Mouse (Mus musculus) activated CD4-positive, CD25-positive, alpha-beta regulatory T cell, adult 4 months (primary cell): ENCODE measurements around the gene Celsr1. TPM values are rescaled to one million over a fixed set of nuclear protein-coding genes. Genes with fewer than 3 reads are reported as not detected.
"Not testable (repeated sequence)": the region's sequence is repeated elsewhere in the genome, so short reads cannot be mapped to it uniquely, and the experiment has no call there.

Source experiments
- ATAC-seq: one replicate; pipeline ENCODE4 v1.8.0; 2017
- polyA plus RNA-seq, 2 experiments: library from polyadenylated mRNA; unstranded; fragments of 100-300 nt; shearing (Covaris generic); gene quantifications; one replicate each; pipeline ENCODE4 v1.2.1; 2017

Celsr1 gene
- polyA plus RNA-seq, 2 experiments from 2014 or later, result 3.9 to 4.9 TPM

- ATAC-seq, result no peak
Measured at GRCm38 (mm10) chr15:86064191-86064849, 30.7 kb upstream of the Celsr1 start.

DNA sequence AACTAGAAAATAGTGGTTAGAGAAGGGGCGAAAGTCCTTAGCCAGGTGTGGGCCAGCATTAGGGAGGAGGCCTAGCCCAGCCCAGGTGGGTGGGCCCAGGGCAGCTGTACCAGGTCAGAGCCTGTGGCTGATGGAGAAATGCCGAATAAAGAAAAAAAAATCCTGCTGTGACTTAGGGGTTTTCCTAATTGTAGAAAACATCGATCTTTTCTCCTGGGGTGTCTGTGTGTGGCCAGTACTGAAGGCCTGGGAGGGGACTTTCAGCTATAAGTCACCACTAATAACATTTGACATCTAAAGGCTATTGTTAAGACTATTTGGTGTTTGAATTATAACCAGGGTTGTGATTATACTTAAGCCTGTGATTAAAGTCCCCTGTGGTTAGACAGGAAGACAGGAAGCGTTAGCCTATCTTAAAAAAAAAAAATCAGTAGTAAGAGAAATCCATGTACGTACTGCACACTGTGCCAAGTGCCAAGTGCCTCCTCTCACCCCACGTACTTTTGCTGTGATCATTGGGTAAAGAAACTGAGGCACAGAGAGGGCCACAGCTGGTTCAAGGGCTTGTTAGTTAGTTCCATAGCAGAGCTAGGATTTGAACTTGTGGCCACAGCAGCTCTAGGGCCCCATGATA lies 28.4 kb upstream of the Celsr1 start:
- ATAC-seq, result peak; percentile 53

DNA sequence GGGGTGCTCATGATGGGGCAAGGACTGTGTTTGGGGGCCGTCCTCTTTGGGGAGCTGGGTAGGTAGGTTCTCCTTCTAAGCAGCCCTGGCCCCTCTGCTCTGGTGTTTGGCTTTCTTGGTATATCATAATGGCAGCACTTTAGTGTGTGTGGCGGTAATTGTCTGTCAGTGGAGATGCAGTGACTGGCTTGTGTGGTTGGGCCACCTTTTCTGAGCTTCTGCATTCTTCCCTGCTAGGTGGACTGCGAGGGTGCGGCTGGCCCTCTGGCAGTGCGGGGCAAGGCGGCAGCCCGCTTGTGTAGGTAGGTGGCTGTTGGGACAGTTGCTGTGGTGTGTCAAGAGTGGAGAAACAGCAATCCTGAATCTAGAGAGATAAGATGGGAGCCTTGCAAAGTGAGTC lies 27.6 kb upstream of the Celsr1 start:
- ATAC-seq, result no peak

DNA sequence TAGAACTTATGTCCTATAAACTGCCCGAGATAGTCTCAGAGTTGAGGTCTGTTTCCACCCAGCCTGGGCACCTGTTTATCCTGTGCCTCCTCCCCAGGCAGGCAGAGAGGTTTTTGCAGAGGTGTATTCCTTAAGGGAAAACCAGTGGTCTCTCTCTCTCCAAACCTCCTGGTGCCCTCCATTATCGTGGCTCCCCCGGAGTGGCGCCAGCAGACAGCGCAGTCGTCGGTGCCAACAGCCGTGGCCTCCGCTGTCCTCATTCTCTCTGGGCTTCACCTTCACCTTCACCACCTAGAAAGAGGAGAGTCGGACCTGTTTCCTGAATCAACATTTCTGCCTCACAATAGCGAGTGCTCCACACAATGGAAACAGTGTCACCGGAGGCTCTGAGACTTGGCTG lies 27.0 kb upstream of the Celsr1 start:
- no peak for ATAC-seq

GRCm38 (mm10) chr15:86059835-86060380 lies 26.3 kb upstream of the Celsr1 start:
- no peak for ATAC-seq

DNA sequence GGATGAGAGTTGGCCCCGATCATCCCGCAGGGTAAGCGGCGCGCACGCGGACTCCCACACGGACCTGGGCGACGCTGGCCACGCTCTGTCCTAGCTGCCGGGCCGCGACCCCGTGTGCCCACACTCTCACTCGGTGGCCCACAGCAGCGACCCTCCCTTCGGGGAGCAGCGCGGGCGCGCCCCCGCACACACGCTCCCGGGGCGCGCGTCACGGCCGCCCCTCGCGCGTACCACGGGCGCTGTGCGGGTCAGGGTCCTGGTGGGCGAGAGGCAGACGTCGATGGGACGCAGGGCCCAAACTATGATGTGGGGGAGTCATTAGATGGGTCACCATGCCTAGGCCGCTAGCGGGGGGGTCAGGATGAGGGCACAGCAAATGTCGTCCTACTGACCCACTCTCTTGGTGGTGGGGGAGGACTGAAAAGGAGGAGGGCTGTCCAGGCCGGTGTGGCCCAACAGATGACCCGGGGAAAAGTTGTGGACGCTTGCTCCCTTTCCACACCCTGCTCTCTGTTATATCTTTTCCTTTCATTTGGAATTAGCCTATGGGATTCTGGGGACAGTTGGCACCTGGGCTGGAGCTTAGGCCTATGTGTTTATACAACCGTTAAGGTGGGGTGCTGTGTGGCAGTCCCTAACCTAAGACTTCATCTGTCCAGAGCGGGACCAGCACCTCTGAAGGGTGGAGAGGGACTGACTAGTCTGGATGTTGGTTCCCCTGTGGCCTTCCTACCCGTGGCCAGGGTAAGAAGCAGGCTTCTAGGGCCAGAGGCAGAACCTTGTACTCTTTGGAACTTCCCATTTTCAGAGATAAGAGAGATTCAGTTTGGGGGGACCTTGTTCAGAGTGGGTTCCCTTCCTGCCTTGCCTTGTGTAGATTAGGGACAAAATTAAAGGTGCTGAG lies 25.6 kb upstream of the Celsr1 start:
- ATAC-seq, result no peak

GRCm38 (mm10) chr15:86058394-86058915 lies 24.9 kb upstream of the Celsr1 start:
- ATAC-seq, result peak; percentile 15

- no peak for ATAC-seq
Measured at GRCm38 (mm10) chr15:86057908-86058307, 24.3 kb upstream of the Celsr1 start.

- no peak for ATAC-seq
Measured at GRCm38 (mm10) chr15:86057413-86057812, 23.8 kb upstream of the Celsr1 start, which contains the start of gene Gramd4. TSS of gene Gramd4 (plus strand) at chr15:86057695.

GRCm38 (mm10) chr15:86056221-86056760 lies 22.7 kb upstream of the Celsr1 start:
- peak; percentile 37 for ATAC-seq

GRCm38 (mm10) chr15:86054861-86055260 lies 21.3 kb upstream of the Celsr1 start:
- not testable (repeated sequence) for ATAC-seq

- peak; percentile 60 for ATAC-seq
Measured at GRCm38 (mm10) chr15:86053890-86054536, 20.4 kb upstream of the Celsr1 start.

GRCm38 (mm10) chr15:86051878-86052478 lies 18.4 kb upstream of the Celsr1 start:
- no peak for ATAC-seq

- ATAC-seq, result peak; percentile 72
Measured at GRCm38 (mm10) chr15:86051152-86051551, 17.6 kb upstream of the Celsr1 start.

DNA sequence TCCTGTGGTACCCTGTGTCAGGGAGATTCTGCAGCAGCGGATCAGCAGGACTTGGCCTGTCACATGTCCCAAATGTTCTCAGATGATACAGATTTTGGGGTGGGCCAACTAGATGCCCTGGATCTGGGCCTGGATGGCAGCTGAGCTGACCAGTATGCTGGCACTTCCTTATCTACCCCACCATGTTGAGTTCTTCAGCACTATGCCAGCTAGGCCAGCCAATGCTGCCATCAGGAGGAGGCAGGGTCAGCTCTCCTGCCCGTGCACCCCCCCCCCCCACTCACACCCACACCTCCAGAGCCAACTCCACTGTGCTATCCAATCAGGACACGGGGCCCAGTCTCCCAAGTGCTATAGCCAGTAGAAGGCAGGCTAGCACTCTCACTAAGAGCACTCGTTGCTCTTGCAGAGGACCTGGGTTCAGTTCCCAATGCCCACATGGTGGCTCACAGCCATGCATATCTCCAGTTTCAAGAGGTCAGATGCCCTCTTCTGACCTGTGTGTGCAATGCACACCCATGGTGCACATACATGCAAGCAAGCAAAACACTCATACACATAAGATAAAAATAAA lies 16.7 kb upstream of the Celsr1 start:
- ATAC-seq, result no peak

DNA sequence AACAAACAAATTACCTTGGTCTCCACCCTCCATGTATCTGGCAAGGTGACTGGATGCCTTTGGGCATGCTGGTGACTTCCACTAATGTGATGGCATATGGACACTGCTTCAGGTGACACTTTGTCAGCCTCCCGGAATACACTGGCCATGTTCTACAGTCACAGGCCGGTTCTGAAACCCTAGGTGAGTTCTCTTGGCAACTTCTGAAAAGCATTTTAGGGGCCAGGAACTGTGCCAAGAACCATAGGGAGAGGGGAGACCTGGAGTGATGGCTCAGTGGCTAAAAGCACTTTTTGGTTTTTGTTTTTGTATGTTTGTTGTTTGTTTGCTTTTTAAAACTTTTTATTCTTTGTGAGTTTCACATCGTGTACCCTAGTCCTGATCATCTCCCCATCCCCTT lies 15.9 kb upstream of the Celsr1 start:
- no peak for ATAC-seq

- no peak for ATAC-seq
Measured at GRCm38 (mm10) chr15:86042364-86042763, 8.8 kb upstream of the Celsr1 start.

GRCm38 (mm10) chr15:86041421-86041820 lies 7.8 kb upstream of the Celsr1 start:
- ATAC-seq, result no peak

DNA sequence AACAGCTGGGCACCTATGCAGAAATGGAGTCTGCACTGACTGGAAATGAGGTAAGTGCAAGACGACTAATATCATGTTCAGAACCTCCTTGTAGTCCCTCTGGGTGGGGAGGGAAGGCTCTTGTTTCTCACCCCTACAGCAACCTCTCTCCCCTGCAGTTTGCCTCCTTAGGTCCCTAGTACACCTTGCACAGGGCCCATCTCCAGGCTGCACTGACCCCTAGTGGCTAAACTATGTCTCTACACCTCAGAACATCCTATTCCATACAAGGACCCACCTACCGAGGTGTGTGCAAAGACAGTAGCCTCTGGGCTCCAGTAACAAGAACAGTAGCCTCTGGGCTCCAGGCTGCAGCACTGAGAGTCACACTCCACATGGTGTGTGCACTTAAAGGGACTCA lies 5.2 kb upstream of the Celsr1 start:
- peak; percentile 55 for ATAC-seq

- no peak for ATAC-seq
Measured at GRCm38 (mm10) chr15:86035913-86036312, 2.3 kb upstream of the Celsr1 start.

- no peak for ATAC-seq
Measured at GRCm38 (mm10) chr15:86034781-86035360, 1.3 kb upstream of the Celsr1 start.
